In the genomic region with DNA sequence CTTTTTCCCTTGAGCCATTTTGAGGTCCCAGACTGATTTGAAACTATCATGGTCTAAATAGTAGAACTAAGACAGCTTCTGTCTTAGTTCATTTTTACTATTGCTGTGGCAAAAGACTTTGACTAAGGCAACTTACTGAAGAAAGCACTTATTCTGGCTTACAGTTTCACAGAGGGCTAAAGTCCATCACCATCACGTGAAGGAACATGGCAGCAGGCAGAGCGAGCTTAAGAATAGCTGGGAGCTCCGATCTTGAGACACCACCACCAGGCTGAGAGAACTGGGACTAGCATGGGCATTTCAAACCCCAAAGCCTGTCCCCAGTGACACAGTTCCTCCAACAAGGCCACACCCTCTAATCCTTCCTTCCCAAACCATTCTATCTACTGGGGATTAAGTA, we compare ENCODE assay signal across 13 mouse cellular contexts.
"Had no signal": no experiment of that assay in that cellular context is flagged by ENCODE, and none has a peak within 500 bp of the region (broad histone marks: within the 10 kb centered on the region; RNA-seq: fewer than 3 reads in every experiment).

No protein-coding gene starts in this region.

- H3K27me3 ChIP-seq: limb, embryonic 13.5 days; liver, embryonic 12.5 days; midbrain, embryonic 12.5 days; neural tube, embryonic 13.5 days had no signal

- ATAC-seq: hindbrain, postnatal 0 days; liver, embryonic 12.5 days; midbrain, embryonic 16.5 days had no signal

- H3K9ac ChIP-seq: limb, embryonic 13.5 days; liver, embryonic 12.5 days; lung, embryonic 14.5 days; midbrain, embryonic 12.5 days; neural tube, embryonic 13.5 days had no signal

- H3K4me2 ChIP-seq: limb, embryonic 13.5 days; liver, embryonic 12.5 days; lung, embryonic 14.5 days; midbrain, embryonic 12.5 days; neural tube, embryonic 13.5 days had no signal

- DNase-seq: left cerebral cortex, postnatal 4 days; lung, embryonic 14.5 days; lung, postnatal 10 days; lung, postnatal 4 days; retina, postnatal 1 day; right cerebral cortex, postnatal 4 days; thymus, postnatal 36 days had no signal

- H3K27ac ChIP-seq: hindbrain, postnatal 0 days; limb, embryonic 13.5 days; liver, embryonic 12.5 days; midbrain, embryonic 12.5 days; neural tube, embryonic 13.5 days had no signal

- H3K4me3 ChIP-seq: limb, embryonic 13.5 days; liver, embryonic 12.5 days; midbrain, embryonic 12.5 days; neural tube, embryonic 13.5 days had no signal

- H3K9me3 ChIP-seq: limb, embryonic 13.5 days; liver, embryonic 12.5 days; midbrain, embryonic 12.5 days; neural tube, embryonic 13.5 days had no signal
